Mouse (Mus musculus): Measurements from ENCODE around the gene Kif24. TPM values are rescaled to one million over a fixed set of nuclear protein-coding genes. Genes with fewer than 3 reads are reported as not detected.

The Kif24 gene
- polyA plus RNA-seq, 1 experiment = 11.9 TPM

DNA sequence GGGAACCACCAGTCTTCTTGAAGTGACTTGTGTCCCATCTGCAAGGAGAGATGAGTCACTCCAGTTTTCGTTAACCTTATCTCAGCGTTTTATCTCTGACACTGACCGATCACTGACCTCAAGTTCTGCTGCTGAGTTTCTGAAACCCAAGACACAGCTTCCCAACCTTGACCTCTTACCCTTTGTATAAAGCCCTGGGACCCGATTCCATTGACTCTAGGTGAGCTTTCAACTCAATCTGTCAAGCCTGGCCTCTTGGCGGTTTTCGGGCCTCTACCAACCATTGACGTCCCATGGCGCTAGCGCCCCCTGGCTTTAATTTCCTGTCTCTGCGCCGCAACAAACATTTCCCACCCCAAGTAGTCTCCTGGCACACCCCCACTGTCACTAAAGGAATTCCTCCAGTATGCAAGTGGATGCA is 40.5 kb upstream of the Kif24 start:
- peaks cover 44% of the 10 kb centered on the region for H3K4me1 ChIP-seq (ENCODE audit: control insufficient read depth, insufficient read depth, low read length)
- H3K4me3 ChIP-seq (ENCODE audit: control insufficient read depth, low read depth, low read length) = peak overlapping the region; percentile 91
- no peak for TF ChIP-seq POLR2A (IDR thresholded peaks at IDR 0.05; ENCODE audit: control insufficient read depth, low read depth, low read length)
- peak; percentile 36; the same call in 1 of the 2 replicates for TF ChIP-seq CTCF (IDR thresholded peaks at IDR 0.05; ENCODE audit: control insufficient read depth, insufficient read depth, insufficient replicate concordance, low read depth, low read length)
- no peaks in the 10 kb centered on the region for H3K27me3 ChIP-seq (ENCODE audit: control insufficient read depth, insufficient read depth, low read length)
- no peak overlapping the region for H3K27ac ChIP-seq (ENCODE audit: control insufficient read depth, insufficient read depth, low read depth, low read length)
- H3K36me3 ChIP-seq (ENCODE audit: control insufficient read depth, insufficient read depth, low read length) = no peaks in the 10 kb centered on the region

DNA sequence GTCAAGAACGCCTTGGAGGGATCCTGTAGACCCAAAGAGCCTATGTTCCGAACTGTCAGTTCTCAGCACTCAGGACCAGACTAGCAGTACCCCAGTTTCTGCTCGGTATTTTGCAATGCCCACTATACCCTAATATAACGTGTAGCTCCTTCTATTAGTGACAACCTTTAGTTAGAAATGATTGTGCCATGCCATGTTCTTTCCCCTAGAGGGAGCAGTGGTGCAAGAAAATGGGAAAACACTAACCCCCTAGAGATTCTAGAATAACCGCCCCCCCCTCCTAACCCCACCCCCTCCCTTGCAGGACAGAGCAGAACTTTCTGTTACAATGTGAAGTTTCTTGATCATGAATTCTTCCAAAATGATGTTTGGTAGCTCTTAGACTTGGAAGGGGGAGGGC is 39.6 kb upstream of the Kif24 start:
- TF ChIP-seq CTCF (IDR thresholded peaks at IDR 0.05; ENCODE audit: control insufficient read depth, insufficient read depth, insufficient replicate concordance, low read depth, low read length) (no peak), POLR2A (IDR thresholded peaks at IDR 0.05; ENCODE audit: control insufficient read depth, low read depth, low read length) (no peak)
- Histone ChIP-seq H3K36me3 (ENCODE audit: control insufficient read depth, insufficient read depth, low read length) (no peaks in the 10 kb centered on the region), H3K27ac (ENCODE audit: control insufficient read depth, insufficient read depth, low read depth, low read length) (no peak overlapping the region), H3K4me1 (ENCODE audit: control insufficient read depth, insufficient read depth, low read length) (peaks cover 51% of the 10 kb centered on the region), H3K4me3 (ENCODE audit: control insufficient read depth, low read depth, low read length) (no peak overlapping the region), H3K27me3 (ENCODE audit: control insufficient read depth, insufficient read depth, low read length) (no peaks in the 10 kb centered on the region)

DNA sequence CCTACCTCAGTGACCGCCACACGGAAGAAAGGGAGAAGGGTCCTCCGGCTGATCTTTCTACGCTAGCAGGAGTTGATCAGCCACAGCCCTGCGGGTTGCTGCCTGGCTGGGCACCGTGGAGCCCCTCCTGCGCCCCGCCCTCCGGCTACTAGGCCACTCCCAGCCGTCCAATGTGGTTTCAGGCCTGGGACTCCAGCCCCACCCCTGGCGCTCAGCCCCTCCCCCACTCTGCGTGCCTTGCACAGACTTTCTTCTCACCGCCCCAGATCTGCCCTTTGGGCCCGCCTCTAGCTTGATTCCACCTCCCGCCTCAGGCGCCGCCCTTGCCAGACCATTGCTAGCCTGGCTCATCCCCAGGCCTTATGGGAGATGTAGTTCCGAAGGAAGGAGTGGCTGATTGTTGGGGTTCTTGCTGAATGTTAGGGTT is 38.3 kb upstream of the Kif24 start, which contains the start of gene AI464131:
Gene AI464131 (minus strand): TSS at position 91 of the 427 bp plus-strand sequence.
- H3K4me3 ChIP-seq (ENCODE audit: control insufficient read depth, low read depth, low read length) = peak within 1 kb of the TSS; percentile 63
- TF ChIP-seq POLR2A (IDR thresholded peaks at IDR 0.05; ENCODE audit: control insufficient read depth, low read depth, low read length) (no peak), CTCF (IDR thresholded peaks at IDR 0.05; ENCODE audit: control insufficient read depth, insufficient read depth, insufficient replicate concordance, low read depth, low read length) (no peak)
- H3K27me3 ChIP-seq (ENCODE audit: control insufficient read depth, insufficient read depth, low read length) = no peaks in the 10 kb centered on the region
- H3K4me1 ChIP-seq (ENCODE audit: control insufficient read depth, insufficient read depth, low read length) = peaks cover 57% of the 10 kb centered on the region
- no peaks in the 10 kb centered on the region for H3K36me3 ChIP-seq (ENCODE audit: control insufficient read depth, insufficient read depth, low read length)
- H3K27ac ChIP-seq (ENCODE audit: control insufficient read depth, insufficient read depth, low read depth, low read length) = no peak within 1 kb of the TSS

DNA sequence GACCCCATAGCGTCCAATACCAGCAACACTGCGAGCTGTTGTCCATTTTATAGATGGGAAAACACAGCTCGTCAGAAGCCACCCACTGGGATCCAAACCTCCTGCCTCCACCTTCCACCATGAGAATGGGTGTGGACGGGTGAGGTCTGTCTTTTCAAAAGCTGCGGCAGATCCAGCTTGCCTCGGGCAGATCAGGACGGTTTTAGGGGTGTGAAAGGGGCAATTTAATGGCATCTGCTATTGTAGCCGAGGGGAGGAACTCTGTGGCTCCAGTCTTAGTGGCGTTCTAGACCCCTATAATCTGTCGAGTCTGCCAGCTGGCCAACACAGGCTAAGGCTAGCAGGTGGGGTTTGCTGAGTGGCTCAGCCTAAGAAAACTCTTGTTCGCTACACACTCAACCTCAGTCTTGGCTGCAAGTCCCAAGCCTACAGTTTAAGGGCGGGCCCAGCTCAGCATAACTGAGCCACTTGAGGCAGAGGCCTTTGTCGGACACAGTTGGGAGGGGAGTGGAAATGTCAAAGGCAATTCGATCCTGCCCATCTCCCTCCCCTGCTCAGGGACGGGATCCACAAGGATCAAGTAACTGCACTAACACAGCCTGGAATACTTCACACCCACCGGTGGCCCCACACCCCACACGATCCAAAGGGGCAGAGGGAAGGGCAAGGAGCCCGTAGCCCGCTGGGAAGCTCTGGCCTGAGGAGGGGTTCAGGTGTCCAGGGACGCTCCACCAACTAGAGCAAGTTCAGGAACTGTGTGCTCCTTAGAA is 37.7 kb upstream of the Kif24 start:
- Histone ChIP-seq H3K27me3 (ENCODE audit: control insufficient read depth, insufficient read depth, low read length) (no peaks in the 10 kb centered on the region), H3K27ac (ENCODE audit: control insufficient read depth, insufficient read depth, low read depth, low read length) (no peak overlapping the region), H3K4me1 (ENCODE audit: control insufficient read depth, insufficient read depth, low read length) (peaks cover 58% of the 10 kb centered on the region), H3K36me3 (ENCODE audit: control insufficient read depth, insufficient read depth, low read length) (no peaks in the 10 kb centered on the region), H3K4me3 (ENCODE audit: control insufficient read depth, low read depth, low read length) (peak overlapping the region; percentile 63)
- TF ChIP-seq CTCF (IDR thresholded peaks at IDR 0.05; ENCODE audit: control insufficient read depth, insufficient read depth, insufficient replicate concordance, low read depth, low read length) (no peak), POLR2A (IDR thresholded peaks at IDR 0.05; ENCODE audit: control insufficient read depth, low read depth, low read length) (no peak)

DNA sequence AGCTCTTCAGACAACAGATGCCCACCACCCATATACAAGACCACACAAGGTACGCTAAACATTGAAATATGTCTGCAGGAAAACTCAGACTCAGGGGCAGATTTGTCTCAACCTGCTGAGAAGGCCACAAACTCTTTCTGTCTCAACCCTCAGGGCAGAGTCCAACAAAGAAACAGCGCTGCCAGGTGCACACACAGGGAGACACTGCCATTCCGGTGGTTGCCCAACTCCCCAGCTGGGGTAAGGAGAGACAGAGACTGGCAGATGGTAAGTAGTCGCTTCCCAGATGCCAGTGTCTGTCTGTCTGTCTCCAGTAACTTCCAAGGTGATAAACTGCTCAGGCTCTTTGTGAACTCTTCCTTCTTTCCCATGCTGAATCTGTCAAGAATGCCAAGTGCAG is 36.1 kb upstream of the Kif24 start:
- TF ChIP-seq CTCF (IDR thresholded peaks at IDR 0.05; ENCODE audit: control insufficient read depth, insufficient read depth, insufficient replicate concordance, low read depth, low read length) (no peak), POLR2A (IDR thresholded peaks at IDR 0.05; ENCODE audit: control insufficient read depth, low read depth, low read length) (no peak)
- peak overlapping the region; percentile 40 for H3K4me3 ChIP-seq (ENCODE audit: control insufficient read depth, low read depth, low read length)
- H3K4me1 ChIP-seq (ENCODE audit: control insufficient read depth, insufficient read depth, low read length) = peaks cover 48% of the 10 kb centered on the region
- no peak overlapping the region for H3K27ac ChIP-seq (ENCODE audit: control insufficient read depth, insufficient read depth, low read depth, low read length)
- no peaks in the 10 kb centered on the region; the same call in 1 of the 2 replicates for H3K36me3 ChIP-seq (ENCODE audit: control insufficient read depth, insufficient read depth, low read length)
- H3K27me3 ChIP-seq (ENCODE audit: control insufficient read depth, insufficient read depth, low read length) = no peaks in the 10 kb centered on the region

DNA sequence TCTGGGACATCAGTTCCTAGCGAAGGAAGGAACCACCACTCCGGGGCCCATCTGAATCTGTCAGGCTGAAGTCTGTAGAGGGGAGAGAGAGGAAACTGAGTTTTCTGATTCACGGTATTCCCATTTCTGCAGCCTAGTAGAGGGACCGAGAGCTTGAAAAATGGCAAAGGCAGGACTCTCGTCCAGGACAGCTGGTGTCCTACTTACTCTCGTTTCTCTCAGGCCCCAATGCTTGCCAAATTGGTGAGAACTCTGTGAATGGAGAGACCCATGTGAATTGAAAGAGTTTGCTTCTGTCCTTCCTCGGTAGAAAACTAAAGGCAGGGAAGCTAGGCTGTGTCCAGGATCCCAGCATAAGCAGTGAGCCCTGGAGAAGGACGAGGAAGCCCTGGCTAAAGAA is 34.9 kb upstream of the Kif24 start:
- no peak overlapping the region for H3K27ac ChIP-seq (ENCODE audit: control insufficient read depth, insufficient read depth, low read depth, low read length)
- TF ChIP-seq CTCF (IDR thresholded peaks at IDR 0.05; ENCODE audit: control insufficient read depth, insufficient read depth, insufficient replicate concordance, low read depth, low read length) (no peak), POLR2A (IDR thresholded peaks at IDR 0.05; ENCODE audit: control insufficient read depth, low read depth, low read length) (no peak)
- H3K36me3 ChIP-seq (ENCODE audit: control insufficient read depth, insufficient read depth, low read length) = no peaks in the 10 kb centered on the region; the same call in 1 of the 2 replicates
- H3K4me1 ChIP-seq (ENCODE audit: control insufficient read depth, insufficient read depth, low read length) = peaks cover 41% of the 10 kb centered on the region
- H3K27me3 ChIP-seq (ENCODE audit: control insufficient read depth, insufficient read depth, low read length) = no peaks in the 10 kb centered on the region
- H3K4me3 ChIP-seq (ENCODE audit: control insufficient read depth, low read depth, low read length) = peak overlapping the region; percentile 85

DNA sequence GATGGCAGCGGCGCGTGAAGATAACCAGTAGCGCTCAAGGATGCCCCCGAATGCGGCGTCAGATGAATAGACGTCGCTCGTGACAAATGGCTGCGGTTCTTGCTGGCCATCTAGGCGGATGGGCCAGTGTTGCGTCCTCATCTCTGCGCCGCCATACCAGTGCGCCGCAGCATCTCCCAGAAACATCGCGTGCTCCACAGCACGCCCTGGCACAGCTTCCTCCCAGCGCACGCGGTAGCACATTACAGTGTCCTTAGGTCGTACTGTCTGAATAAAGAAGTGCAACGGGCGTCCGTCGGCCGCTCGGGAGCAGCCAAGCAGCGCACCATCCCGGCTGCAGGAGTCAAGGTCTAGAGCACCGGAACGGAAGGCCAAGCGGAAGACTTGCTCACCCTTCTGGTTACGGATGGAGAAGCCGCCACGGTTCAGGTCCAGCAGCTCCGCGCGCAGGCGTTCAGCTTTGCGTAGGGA is 34.3 kb upstream of the Kif24 start:
- Histone ChIP-seq H3K27me3 (ENCODE audit: control insufficient read depth, insufficient read depth, low read length) (no peaks in the 10 kb centered on the region), H3K36me3 (ENCODE audit: control insufficient read depth, insufficient read depth, low read length) (no peaks in the 10 kb centered on the region; the same call in 1 of the 2 replicates), H3K27ac (ENCODE audit: control insufficient read depth, insufficient read depth, low read depth, low read length) (0 out of 2 replicates have a peak overlapping the region, but pooled peaks have one; percentile 8), H3K4me1 (ENCODE audit: control insufficient read depth, insufficient read depth, low read length) (peaks cover 37% of the 10 kb centered on the region), H3K4me3 (ENCODE audit: control insufficient read depth, low read depth, low read length) (peak overlapping the region; percentile 85)
- TF ChIP-seq POLR2A (IDR thresholded peaks at IDR 0.05; ENCODE audit: control insufficient read depth, low read depth, low read length) = no peak
- no peak for TF ChIP-seq CTCF (IDR thresholded peaks at IDR 0.05; ENCODE audit: control insufficient read depth, insufficient read depth, insufficient replicate concordance, low read depth, low read length)
